8 mouse cellular contexts compared by ENCODE assay signal in the genomic region with DNA sequence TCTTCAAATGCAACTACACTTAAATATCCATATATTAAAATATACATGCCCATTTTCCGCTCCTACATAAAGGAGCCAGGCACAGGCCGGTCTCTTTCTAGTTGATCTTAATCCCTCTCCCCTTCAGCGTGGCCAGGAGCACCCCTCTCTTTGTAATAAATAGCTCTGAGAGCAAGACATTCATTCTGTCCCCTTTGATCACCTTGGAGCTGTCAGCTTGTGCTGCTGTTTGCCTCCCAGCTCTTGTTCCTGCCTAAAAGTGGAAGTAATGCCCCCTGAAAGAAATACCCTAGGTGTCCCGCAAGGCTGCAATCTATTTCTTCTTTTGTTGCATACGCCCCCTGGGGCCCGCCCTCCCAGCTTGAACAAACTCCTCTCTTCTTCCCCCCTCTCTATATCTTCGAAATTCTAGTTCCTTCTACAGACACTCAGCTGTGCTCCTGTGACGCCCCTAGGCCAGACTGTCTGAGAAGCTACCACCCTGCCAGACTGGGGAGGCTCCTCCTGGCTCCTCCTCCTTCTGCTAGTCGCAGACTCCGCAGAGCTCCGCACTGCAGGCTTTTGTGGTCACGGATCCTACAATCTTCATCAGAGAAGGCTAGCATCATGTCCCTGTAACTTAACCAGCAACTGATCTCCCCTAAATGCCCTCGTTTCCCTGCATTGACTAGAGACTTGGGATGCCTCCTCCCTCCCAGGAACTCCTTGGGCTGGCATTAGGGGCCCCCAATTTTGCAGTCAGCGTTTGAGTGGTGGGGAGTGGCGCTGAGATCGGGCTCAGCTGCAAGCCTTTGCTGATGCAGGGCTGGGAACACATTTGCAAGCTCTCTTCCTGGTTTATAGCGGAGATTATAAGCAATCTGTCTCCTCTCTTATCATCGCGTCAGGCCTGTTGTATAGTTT.
DNase-seq lines count a peak whose midpoint lies in the region; ATAC-seq lines count a peak whose summit lies in the region.
"Had no signal": no experiment of that assay in that cellular context is flagged by ENCODE, and none has a peak within 500 bp of the region (broad histone marks: within the 10 kb centered on the region; RNA-seq: fewer than 3 reads in every experiment).

No protein-coding gene starts in this region.

- WGBS in embryonic facial prominence, embryonic 13.5 days = 6% methylated on average over 19 of the region's 19 CpGs
- WGBS in heart, embryonic 10.5 days = 8% methylated on average over 19 of the region's 19 CpGs
- WGBS in liver, embryonic 11.5 days = 10% methylated on average over 19 of the region's 19 CpGs
- WGBS in neural tube, embryonic 15.5 days = 2% methylated on average over 18 of the region's 19 CpGs

- peak; percentile 95 for ATAC-seq in embryonic facial prominence, embryonic 13.5 days (ENCODE audit: insufficient number of reproducible peaks, insufficient read depth, low FRiP score, low TSS enrichment, low read depth)
- peak; percentile 47; the same call in 1 of the 2 replicates for ATAC-seq in liver, embryonic 11.5 days (replicated peaks; ENCODE audit: low FRiP score)
- ATAC-seq in neural tube, embryonic 15.5 days (ENCODE audit: low FRiP score) = peak; percentile 98

- H3K36me3 ChIP-seq in embryonic facial prominence, embryonic 13.5 days = no peaks in the 10 kb centered on the region
- no peaks in the 10 kb centered on the region for H3K36me3 ChIP-seq in heart, embryonic 10.5 days
- no peaks in the 10 kb centered on the region for H3K36me3 ChIP-seq in liver, embryonic 11.5 days (ENCODE audit: control insufficient read depth, insufficient read depth, low read length)
- H3K36me3 ChIP-seq in neural tube, embryonic 15.5 days = no peaks in the 10 kb centered on the region

- peak overlapping the region; percentile 84 for H3K27ac ChIP-seq in embryonic facial prominence, embryonic 13.5 days
- peak overlapping the region; percentile 88 for H3K27ac ChIP-seq in heart, embryonic 10.5 days
- peak overlapping the region; percentile 48; the same call in 1 of the 2 replicates for H3K27ac ChIP-seq in liver, embryonic 11.5 days (ENCODE audit: low read depth, low read length)
- H3K27ac ChIP-seq in neural tube, embryonic 15.5 days (replicated peaks) = peak overlapping the region; percentile 94

- H3K9me3 ChIP-seq in embryonic facial prominence, embryonic 13.5 days = no peaks in the 10 kb centered on the region
- H3K9me3 ChIP-seq in heart, embryonic 10.5 days = no peaks in the 10 kb centered on the region
- no peaks in the 10 kb centered on the region for H3K9me3 ChIP-seq in liver, embryonic 11.5 days (ENCODE audit: control insufficient read depth, low read length)
- H3K9me3 ChIP-seq in neural tube, embryonic 15.5 days (replicated peaks) = no peaks in the 10 kb centered on the region

- peak overlapping the region; percentile 45 for H3K4me3 ChIP-seq in embryonic facial prominence, embryonic 13.5 days
- peak overlapping the region; percentile 61 for H3K4me3 ChIP-seq in heart, embryonic 10.5 days
- 0 out of 2 replicates have a peak overlapping the region, but pooled peaks have one; percentile 22 for H3K4me3 ChIP-seq in liver, embryonic 11.5 days (ENCODE audit: low read depth, low read length)
- H3K4me3 ChIP-seq in neural tube, embryonic 15.5 days (replicated peaks) = peak overlapping the region; percentile 45
- H3K4me3 ChIP-seq: erythroblast, embryonic 14.5 days had no signal

- H3K4me1 ChIP-seq in embryonic facial prominence, embryonic 13.5 days = peaks cover 15% of the 10 kb centered on the region
- peaks cover 13% of the 10 kb centered on the region; the same call in 1 of the 2 replicates for H3K4me1 ChIP-seq in heart, embryonic 10.5 days
- no peaks in the 10 kb centered on the region for H3K4me1 ChIP-seq in liver, embryonic 11.5 days (replicated peaks; ENCODE audit: control insufficient read depth, insufficient read depth, low read length)
- peaks cover 20% of the 10 kb centered on the region for H3K4me1 ChIP-seq in neural tube, embryonic 15.5 days

- H3K4me2 ChIP-seq in embryonic facial prominence, embryonic 13.5 days = peak overlapping the region; percentile 71
- H3K4me2 ChIP-seq in liver, embryonic 11.5 days = peak overlapping the region; percentile 48
- H3K4me2 ChIP-seq in neural tube, embryonic 15.5 days = peak overlapping the region; percentile 66

- H3K9ac ChIP-seq in embryonic facial prominence, embryonic 13.5 days = peak overlapping the region; percentile 68
- H3K9ac ChIP-seq in liver, embryonic 11.5 days (ENCODE audit: low read depth, low read length) = 0 out of 2 replicates have a peak overlapping the region, but pooled peaks have one; percentile 16
- peak overlapping the region; percentile 56 for H3K9ac ChIP-seq in neural tube, embryonic 15.5 days (replicated peaks)

- H3K27me3 ChIP-seq in embryonic facial prominence, embryonic 13.5 days = no peaks in the 10 kb centered on the region
- no peaks in the 10 kb centered on the region for H3K27me3 ChIP-seq in heart, embryonic 10.5 days (ENCODE audit: insufficient read depth, poor library complexity, severe bottlenecking)
- H3K27me3 ChIP-seq in liver, embryonic 11.5 days (replicated peaks; ENCODE audit: control insufficient read depth, insufficient read depth, low read length) = no peaks in the 10 kb centered on the region
- H3K27me3 ChIP-seq in neural tube, embryonic 15.5 days (replicated peaks) = no peaks in the 10 kb centered on the region

- peak; percentile 38 to 51 for DNase-seq in cerebellum, adult 18-20 months
- peak; percentile 78 for DNase-seq in heart, embryonic 10.5 days (ENCODE audit: low spot score)
- DNase-seq in kidney, postnatal 25 days = peak; percentile 15 to 40
- DNase-seq in liver, embryonic 11.5 days (ENCODE audit: low spot score) = peak; percentile 41
- no peak for DNase-seq in spleen, postnatal 4 days (ENCODE audit: low spot score in 2 of 2)

Comparison
In these comparisons a context has a peak if more than half of its experiments do, and no peak if none do; other contexts are left out.
1. DNase-seq: peak in cerebellum, adult 18-20 months (2 of 2), heart, embryonic 10.5 days (single experiment), kidney, postnatal 25 days (2 of 2) and liver, embryonic 11.5 days (single experiment); none in spleen, postnatal 4 days (0 of 2).
2. ATAC-seq: peak in every context shown above with its lines; median percentile 98 in neural tube, embryonic 15.5 days; 95 in embryonic facial prominence, embryonic 13.5 days; 47 in liver, embryonic 11.5 days.
3. H3K9ac ChIP-seq: peak in every context shown above with its lines; median percentile 68 in embryonic facial prominence, embryonic 13.5 days; 56 in neural tube, embryonic 15.5 days; 16 in liver, embryonic 11.5 days.
4. Peak in every context shown above with its lines, with median percentiles within 50 percentile points of each other: H3K27ac ChIP-seq, H3K4me2 ChIP-seq and H3K4me3 ChIP-seq.